Mouse (Mus musculus) G1E (cell line): Measurements from ENCODE around the gene Mb21d2. TPM values are rescaled to one million over a fixed set of nuclear protein-coding genes. Genes with fewer than 3 reads are reported as not detected.

Source experiments
- ATAC-seq: 2 replicates; pipeline ENCODE4 v1.8.0; 2016; ENCODE audit warnings: mild to moderate bottlenecking; ENCODE audit not compliant: insufficient number of reproducible peaks, poor library complexity, low FRiP score, severe bottlenecking; ENCODE audit errors: extremely low read depth
- DNase-seq: peaks from one replicate; pipeline ENCODE4 v3.0.0; 2012; ENCODE audit warnings: low spot score
- H3K27me3 ChIP-seq: 2 replicates; pipeline ENCODE4 v1.6.1; 2012; ENCODE audit warnings: mild to moderate bottlenecking, low read length, inconsistent platforms; ENCODE audit not compliant: insufficient read depth
- H3K36me3 ChIP-seq: replicated peaks from 2 replicates; pipeline ENCODE3; 2012; ENCODE audit warnings: mild to moderate bottlenecking, inconsistent platforms
- H3K4me1 ChIP-seq: 2 replicates; pipeline ENCODE4 v1.6.1; 2012; ENCODE audit warnings: low read depth, low read length, inconsistent platforms, mixed read lengths; ENCODE audit not compliant: insufficient read depth
- H3K4me3 ChIP-seq: 2 replicates; pipeline ENCODE4 v1.5.1; 2012; ENCODE audit warnings: low read depth, mild to moderate bottlenecking, inconsistent platforms, low read length, moderate library complexity, mixed read lengths
- H3K9me3 ChIP-seq: replicated peaks from 2 replicates; pipeline ENCODE4 v1.6.1; 2012; ENCODE audit warnings: inconsistent platforms
- CTCF ChIP-seq: IDR thresholded peaks from 2 replicates; pipeline ENCODE4 v1.5.1; 2012; ENCODE audit warnings: low read depth, low read length, inconsistent platforms, mixed read lengths
- GATA1 ChIP-seq: IDR thresholded peaks from 2 replicates; pipeline ENCODE4 v1.6.1; 2012; ENCODE audit warnings: borderline replicate concordance, low read length, inconsistent platforms, mixed read lengths
- GATA2 ChIP-seq: IDR thresholded peaks from 2 replicates; pipeline ENCODE4 v1.6.1; 2012; ENCODE audit warnings: low read depth, low read length, inconsistent platforms, borderline replicate concordance
- POLR2AphosphoS5 ChIP-seq: IDR thresholded peaks from 2 replicates; pipeline ENCODE4 v1.6.1; 2012; ENCODE audit warnings: low read depth, low read length, inconsistent platforms; ENCODE audit not compliant: insufficient replicate concordance
- TAL1 ChIP-seq: conservative IDR thresholded peaks from 2 replicates; pipeline ENCODE4 v1.6.1; 2012; ENCODE audit warnings: low read depth, low read length, inconsistent platforms, mixed read lengths
- polyA plus RNA-seq: library from polyadenylated mRNA; stranded (reverse); fragments of >175 nt; gene quantifications from 2 replicates; pipeline ENCODE4 v1.2.3, GENCODE M21; 2012
- total RNA-seq, 2 experiments: library from RNA; stranded (forward) in 1 of 2; stranded (reverse) in 1 of 2; fragments of 200-1000 nt in 1 of 2; fragments of >200 nt in 1 of 2; fragmentation: Nextera tagmentation in 1 of 2; gene quantifications; 2 replicates each; pipeline ENCODE4 v1.2.3; 2014 to 2017

Mb21d2 gene
- total RNA-seq (2014; fragmentation: Nextera tagmentation) (not detected in 2 replicates), total RNA-seq (2017) (0.29 TPM in 1 of 2 replicates, not detected in the other), polyA plus RNA-seq (not detected in 2 replicates)

- TF ChIP-seq POLR2AphosphoS5: no peak
- no peak for TF ChIP-seq GATA1
- no peak for TF ChIP-seq GATA2
- Histone ChIP-seq H3K4me1 (no peaks in the 10 kb centered on the region), H3K9me3 (peaks cover 56% of the 10 kb centered on the region), H3K27me3 (no peaks in the 10 kb centered on the region), H3K4me3 (peak within 1 kb of the TSS; percentile 27; the same call in 1 of the 2 replicates), H3K36me3 (no peaks in the 10 kb centered on the region)
- no peak for ATAC-seq
- DNase-seq: no peak
These were observed at the start of gene Mb21d2 for GRCm38 (mm10) chr16:28928815-28929685. Mb21d2 (minus strand) TSS chr16:28929673.

GRCm38 (mm10) chr16:28966236-28966635, 36.8 kb upstream of the Mb21d2 start:
- Histone ChIP-seq H3K4me1 (no peaks in the 10 kb centered on the region), H3K27me3 (no peaks in the 10 kb centered on the region), H3K36me3 (no peaks in the 10 kb centered on the region), H3K9me3 (peaks cover 8% of the 10 kb centered on the region; the same call in 1 of the 2 replicates), H3K4me3 (no peak overlapping the region)
- TF ChIP-seq GATA1: no peak
- no peak for TF ChIP-seq GATA2
- no peak for TF ChIP-seq CTCF
- no peak for TF ChIP-seq POLR2AphosphoS5
- TF ChIP-seq TAL1: no peak
- ATAC-seq: no peak
- no peak for DNase-seq

- no peaks in the 10 kb centered on the region for H3K27me3 ChIP-seq
- no peak for ATAC-seq
- TF ChIP-seq TAL1 (no peak), CTCF (no peak), GATA2 (no peak), POLR2AphosphoS5 (no peak), GATA1 (no peak)
- H3K9me3 ChIP-seq: peaks cover 9% of the 10 kb centered on the region; the same call in 1 of the 2 replicates
- no peak for DNase-seq
- H3K36me3 ChIP-seq: no peaks in the 10 kb centered on the region
- H3K4me3 ChIP-seq: no peak overlapping the region
- no peaks in the 10 kb centered on the region for H3K4me1 ChIP-seq
These were observed 34.6 kb upstream of the Mb21d2 start for GRCm38 (mm10) chr16:28964048-28964447.

GRCm38 (mm10) chr16:28962987-28963386, 33.5 kb upstream of the Mb21d2 start:
- ATAC-seq: no peak
- Histone ChIP-seq H3K9me3 (peaks cover 14% of the 10 kb centered on the region), H3K36me3 (no peaks in the 10 kb centered on the region), H3K4me3 (no peak overlapping the region), H3K27me3 (no peaks in the 10 kb centered on the region), H3K4me1 (no peaks in the 10 kb centered on the region)
- no peak for TF ChIP-seq GATA2
- no peak for TF ChIP-seq CTCF
- no peak for TF ChIP-seq POLR2AphosphoS5
- TF ChIP-seq TAL1: no peak
- TF ChIP-seq GATA1: no peak
- DNase-seq: no peak

GRCm38 (mm10) chr16:28949810-28950209, 20.3 kb upstream of the Mb21d2 start:
- no peaks in the 10 kb centered on the region for H3K27me3 ChIP-seq
- ATAC-seq (no peak), DNase-seq (no peak)
- no peaks in the 10 kb centered on the region for H3K36me3 ChIP-seq
- no peak for TF ChIP-seq CTCF
- no peaks in the 10 kb centered on the region for H3K4me1 ChIP-seq
- no peak overlapping the region for H3K4me3 ChIP-seq
- peaks cover 31% of the 10 kb centered on the region for H3K9me3 ChIP-seq

- TF ChIP-seq CTCF (no peak), TAL1 (no peak), GATA2 (no peak), POLR2AphosphoS5 (no peak), GATA1 (no peak)
- Histone ChIP-seq H3K36me3 (no peaks in the 10 kb centered on the region), H3K4me3 (no peak overlapping the region), H3K9me3 (peaks cover 22% of the 10 kb centered on the region), H3K27me3 (no peaks in the 10 kb centered on the region), H3K4me1 (no peaks in the 10 kb centered on the region)
- ATAC-seq: no peak
- no peak for DNase-seq
These were observed 13.8 kb upstream of the Mb21d2 start for GRCm38 (mm10) chr16:28943254-28943653.

- Histone ChIP-seq H3K36me3 (no peaks in the 10 kb centered on the region), H3K27me3 (no peaks in the 10 kb centered on the region), H3K4me1 (no peaks in the 10 kb centered on the region), H3K4me3 (no peak overlapping the region), H3K9me3 (peaks cover 31% of the 10 kb centered on the region)
- DNase-seq (no peak), ATAC-seq (no peak)
- TF ChIP-seq GATA1 (no peak), GATA2 (no peak), TAL1 (no peak), POLR2AphosphoS5 (no peak), CTCF (no peak)
These were observed 6.8 kb upstream of the Mb21d2 start for GRCm38 (mm10) chr16:28936181-28936792.
